Mouse (Mus musculus): ENCODE data around the gene Stard3.
A peak's percentile ranks its signal among the peaks of the same experiment; 100 is the strongest.

Stard3 gene

DNA sequence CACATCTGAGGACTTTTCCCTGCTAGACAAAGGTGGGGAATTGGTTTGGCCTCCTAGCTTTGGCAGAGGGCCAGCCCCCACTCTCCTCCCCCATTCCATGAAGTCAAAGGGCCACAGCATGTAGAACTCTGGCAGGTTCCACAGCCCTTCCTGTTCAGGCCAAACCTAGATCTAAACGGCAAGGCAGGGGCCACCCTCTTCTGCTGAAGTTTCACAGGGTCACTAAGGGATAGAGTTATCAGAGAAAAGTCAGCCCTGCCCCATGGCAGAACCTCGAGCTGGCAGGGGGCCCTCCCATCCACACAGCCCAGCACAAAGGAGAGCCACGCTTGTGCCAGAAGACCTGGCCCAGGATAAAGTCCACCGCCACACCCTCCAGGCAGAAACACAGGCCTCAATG is 36.9 kb downstream of the Stard3 start:
- no peak for DNase-seq (ENCODE audit: low spot score in 2 of 2)

DNA sequence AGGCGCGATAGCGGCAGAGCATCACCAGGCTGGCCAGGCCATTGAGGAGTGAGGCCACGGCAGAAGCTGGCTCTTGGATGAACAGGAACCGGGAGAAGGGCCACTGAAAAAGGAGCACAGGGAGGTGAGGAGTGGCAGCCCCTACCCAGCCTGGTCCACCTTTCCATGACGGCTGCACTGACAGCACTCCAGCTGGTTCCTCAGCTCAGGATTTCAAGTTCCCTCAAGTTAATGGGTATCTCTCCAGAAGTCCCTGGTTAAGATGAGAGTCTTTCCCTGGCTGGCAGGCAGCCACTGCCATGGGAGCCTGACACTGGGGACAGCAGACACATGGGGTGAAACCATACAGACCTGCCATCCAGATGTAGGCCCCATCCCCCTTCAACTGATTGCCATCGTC is 39.8 kb downstream of the Stard3 start:
- DNase-seq (ENCODE audit: low spot score in 2 of 2): no peak

DNA sequence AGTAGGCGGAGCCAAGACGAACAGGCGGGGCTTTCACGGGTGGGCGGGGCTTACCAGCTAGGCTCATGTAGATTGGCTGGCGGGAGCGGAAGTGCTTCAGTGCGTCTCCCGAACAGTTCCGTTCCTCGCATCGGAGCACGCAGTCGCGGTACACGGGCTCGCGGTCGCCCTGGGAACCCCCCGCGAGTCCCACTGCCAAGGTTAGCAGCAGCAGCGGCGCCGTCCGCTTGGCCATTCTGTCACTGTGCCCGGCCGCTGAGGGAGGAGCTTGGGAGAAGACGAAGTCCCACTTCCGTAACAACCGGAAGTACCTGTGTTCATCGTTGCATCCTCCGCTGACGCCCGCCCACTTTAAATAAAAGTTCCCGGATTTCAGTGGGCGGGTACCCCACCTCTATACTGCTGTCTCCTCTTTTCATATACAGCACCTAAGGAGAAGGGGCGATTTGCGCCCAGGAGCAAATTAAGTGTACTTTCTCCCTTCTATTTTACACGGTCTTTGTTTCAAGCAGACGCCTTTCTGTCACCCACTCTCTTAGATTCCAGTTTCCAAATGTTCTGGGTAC is 42.1 kb downstream of the Stard3 start, which contains the start of gene Pgap3:
TSS of gene Pgap3 (minus strand) at position 330 of the 566 bp plus-strand sequence.
- peak; percentile 74 to 87 for DNase-seq (ENCODE audit: low spot score in 2 of 2)

DNA sequence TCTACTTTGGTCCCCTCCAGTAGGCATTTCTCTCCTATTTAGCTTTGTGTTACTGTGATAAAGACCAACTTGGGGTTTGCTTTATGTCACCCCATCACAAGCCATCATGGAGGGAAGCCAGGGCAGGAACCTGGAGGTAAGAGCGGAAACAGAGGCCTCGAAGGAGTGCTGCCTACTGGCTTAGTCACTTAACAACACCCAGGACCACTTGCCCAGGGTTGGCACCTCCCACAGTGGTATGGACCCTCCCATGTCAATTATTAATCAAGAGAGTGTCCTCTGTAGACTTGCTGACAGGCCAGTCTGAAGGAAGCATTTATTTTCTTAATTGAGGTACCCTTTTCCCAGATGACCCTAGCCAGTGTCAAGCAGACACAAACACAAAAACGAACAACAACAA is 42.6 kb downstream of the Stard3 start:
- DNase-seq (ENCODE audit: low spot score in 2 of 2): no peak

DNA sequence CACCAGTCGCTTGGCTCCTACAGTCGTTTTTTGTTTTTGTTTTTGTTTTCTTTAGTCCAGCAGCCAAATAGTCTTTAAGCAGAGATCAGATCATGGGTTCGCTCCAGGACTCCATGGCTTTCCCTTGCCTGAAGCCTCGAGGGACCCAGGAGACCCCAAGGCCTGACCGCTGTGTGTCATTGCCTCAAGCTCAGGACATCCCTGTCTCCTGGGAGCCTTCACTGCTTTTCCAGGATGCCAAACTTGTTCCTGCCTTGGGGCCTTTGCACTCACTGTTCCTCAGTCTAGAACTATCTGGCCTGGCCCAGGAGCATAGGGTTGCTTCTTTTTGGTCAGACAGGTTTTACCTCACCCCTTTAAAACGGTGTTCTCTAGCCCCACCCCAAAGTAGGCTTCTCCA is 48.5 kb downstream of the Stard3 start:
- DNase-seq (ENCODE audit: low spot score in 2 of 2): no peak

DNA sequence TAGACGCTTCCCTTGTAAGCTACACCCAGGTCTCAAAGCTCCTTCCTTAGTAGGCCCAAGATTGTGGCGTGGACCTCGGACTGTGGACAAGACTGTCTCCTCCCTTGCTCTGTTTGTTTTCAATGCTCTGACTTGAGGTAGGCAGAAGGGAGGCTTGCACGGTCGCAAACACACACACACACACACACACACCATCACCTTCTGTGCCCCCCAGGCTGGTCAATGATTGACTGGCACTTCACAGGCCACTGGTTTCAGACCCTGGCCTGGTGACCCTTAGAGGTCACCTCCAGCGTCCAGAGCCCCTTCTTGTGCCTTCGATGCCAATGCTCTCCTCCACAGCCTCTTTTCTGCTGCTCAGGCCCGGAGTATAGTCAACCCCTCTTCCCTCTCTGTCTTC is 50.7 kb downstream of the Stard3 start:
- no peak for DNase-seq (ENCODE audit: low spot score in 2 of 2)

DNA sequence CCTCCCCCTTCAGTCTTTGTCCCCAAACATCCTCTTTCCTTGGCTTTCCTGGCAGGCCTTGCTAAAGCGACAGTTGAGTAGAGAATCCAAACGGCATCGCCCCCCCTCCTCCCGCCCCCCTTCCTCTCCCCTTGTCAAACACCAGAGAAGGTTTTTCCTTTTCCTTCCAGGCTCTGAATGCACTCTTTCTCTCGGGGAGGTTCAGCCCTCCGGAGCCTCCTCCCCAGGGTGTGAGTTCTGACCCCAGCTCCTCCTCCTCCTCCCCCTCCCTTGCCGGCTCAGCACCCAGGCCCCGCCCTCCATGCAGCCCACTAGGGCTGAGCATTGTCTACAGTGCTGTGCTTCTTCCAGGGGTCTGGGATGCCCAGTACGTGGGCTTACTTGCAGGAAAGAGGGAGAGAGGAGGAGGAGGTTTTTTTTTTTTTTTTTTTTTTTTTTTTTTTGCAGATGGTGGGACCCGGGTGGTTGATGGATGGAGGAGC is 51.2 kb downstream of the Stard3 start:
- DNase-seq (ENCODE audit: low spot score in 2 of 2): no peak

DNA sequence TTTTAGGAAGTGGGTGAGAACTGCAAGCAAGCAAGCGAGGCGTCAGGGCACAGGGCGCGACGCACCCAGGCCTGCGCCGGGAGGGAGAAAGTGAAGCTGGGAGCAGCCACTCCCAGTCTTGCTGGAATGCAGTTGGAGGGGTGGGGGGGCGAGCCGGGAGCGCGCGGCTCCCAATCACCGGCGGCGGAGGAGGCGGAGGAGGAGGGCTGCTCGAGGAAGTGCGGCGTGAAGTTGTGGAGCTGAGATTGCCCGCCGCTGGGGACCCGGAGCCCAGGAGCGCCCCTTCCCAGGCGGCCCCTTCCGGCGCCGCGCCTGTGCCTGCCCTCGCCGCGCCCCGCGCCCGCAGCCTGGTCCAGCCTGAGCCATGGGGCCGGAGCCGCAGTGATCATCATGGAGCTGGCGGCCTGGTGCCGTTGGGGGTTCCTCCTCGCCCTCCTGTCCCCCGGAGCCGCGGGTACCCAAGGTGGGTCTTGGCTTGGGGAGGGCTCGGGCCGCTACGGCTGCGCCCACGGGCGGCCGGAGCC is 54.2 kb downstream of the Stard3 start, which contains the start of gene Erbb2:
TSS of gene Erbb2 (plus strand) at position 198 of the 524 bp plus-strand sequence.
- peak in 1 of 2 experiments; percentile 22 for DNase-seq (ENCODE audit: low spot score in 2 of 2)

DNA sequence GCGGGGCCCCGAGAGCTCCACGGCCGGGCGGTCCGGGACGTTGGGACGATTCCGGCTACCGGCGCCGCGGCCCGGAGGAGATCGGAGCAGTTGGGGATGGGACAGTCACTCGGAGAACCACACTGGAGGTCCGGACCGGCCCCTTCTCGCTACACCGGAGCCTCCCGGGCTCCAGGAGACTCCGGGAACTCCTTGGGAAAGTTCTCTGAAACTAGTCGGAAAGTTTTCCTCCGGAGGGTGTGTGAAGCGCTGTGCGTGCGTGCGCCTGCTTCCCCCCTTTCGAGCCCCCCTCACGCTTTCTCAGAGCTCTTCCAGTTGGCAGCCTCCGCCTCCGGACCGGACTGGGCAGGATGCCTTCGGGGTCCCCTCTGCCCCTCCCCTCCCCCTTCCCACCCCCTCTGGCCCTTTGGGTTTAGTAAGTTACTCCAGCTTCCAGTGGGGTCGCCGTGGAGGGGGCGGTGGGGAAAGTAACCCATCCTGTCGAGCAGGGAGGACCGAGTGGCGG is 54.7 kb downstream of the Stard3 start:
- no peak for DNase-seq (ENCODE audit: low spot score in 2 of 2)

DNA sequence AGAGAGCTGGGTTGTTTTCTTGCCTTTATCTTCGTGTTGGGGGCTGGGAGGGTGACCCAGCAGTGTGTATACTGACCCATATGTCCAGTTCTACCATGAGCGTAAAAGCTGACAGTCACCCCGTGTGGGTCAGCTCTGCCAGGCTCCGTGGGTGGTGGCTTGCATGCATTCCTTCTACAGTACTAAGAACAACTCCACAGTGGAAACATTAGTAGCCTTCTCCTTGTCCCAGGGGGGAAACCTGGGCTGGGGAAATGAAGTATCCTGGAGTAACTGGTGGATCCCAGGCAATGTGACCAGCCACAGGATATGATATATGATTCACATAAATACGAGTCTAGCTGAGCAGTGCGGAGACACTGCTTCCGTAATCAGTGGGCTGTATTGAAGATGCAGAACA is 55.6 kb downstream of the Stard3 start:
- DNase-seq (ENCODE audit: low spot score in 2 of 2): no peak

DNA sequence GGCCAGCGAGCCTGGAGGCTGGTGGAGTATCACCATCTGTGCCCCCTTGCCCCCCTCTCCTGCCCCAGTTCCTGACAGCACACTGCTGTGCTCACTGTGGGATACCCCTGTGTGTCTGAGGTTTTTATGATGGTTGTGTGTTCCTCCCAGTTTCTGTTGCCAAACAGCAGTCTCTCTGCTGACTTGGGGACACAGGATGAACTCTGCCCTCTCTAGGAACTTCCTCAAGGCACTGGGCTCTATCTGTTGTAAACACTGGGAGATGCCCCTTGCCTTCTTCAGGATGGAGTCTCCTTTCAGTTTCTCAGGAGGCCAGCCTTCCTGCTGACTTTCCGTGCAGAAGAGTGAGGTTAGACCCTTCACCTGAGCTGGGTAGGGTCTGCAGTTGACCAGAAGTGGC is 56.0 kb downstream of the Stard3 start:
- DNase-seq (ENCODE audit: low spot score in 2 of 2): no peak

DNA sequence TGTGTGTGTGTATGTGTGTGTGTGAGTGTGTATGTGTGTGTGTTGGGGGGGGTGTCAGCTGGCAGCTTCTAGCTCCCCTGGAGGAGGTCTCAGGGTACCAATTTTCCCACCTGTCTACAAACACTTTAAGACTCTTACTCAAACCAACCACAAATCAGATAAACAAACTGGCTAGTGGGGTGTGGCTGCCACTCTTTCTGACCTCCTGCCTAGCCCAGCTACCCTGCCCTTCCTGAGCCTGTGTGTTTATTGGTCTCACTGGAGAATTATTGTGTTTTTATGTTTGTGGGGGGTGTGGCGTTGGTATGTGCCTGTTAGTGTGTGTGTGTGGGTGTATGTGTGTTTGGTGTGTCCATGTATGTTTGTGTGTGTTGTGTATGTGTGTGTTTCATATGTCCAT is 58.9 kb downstream of the Stard3 start:
- no peak for DNase-seq (ENCODE audit: low spot score in 2 of 2)

DNA sequence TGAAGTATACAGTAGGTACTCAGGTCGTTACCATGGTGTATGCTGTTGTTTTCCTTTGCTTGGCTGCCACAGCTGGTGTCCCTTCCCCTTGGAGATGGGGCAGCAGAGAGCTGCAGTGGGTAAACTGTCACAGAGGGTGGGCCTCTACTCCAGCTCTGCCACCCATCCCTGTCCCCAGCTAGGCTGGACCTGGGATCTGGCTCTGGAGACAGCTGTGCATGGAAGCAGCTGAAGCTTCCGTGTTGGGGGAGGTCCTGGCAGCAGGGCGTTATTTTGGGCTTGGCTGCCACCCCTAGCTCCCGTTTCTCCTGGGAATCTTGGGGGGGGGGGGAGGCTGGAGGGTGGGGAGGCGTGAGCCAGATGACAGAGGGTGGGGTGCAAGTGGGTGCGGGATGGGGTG is 60.1 kb downstream of the Stard3 start:
- DNase-seq (ENCODE audit: low spot score in 2 of 2): no peak

DNA sequence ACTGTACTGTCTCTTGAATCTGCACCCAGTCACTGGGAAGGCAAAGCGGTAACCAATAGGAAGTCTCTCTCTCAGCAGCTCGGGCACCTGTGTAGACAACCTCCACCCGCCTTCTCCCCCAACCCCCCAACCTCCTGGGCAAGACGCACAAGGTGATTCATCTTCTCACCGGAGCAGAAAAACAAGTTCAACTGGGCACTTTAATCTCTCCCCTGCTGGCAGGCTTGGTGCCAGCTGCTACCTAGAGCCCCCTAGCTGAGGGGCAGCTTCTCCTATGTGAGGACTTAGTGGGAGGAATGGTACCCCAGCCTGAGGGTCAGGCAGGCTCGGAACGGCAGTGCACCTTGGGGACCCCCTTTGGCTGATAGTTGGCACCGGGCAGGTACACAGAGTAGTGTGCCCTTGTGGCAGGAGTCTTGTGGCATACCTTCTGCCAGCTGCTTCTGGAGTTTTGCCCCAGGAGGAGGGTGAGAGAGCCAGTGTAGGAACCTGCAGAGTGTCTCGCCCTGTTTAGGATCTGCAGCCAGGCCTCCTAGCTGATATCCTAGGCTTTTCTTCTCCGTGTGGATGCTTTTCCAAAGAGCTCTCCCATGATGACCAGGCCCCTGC is 60.9 kb downstream of the Stard3 start:
- DNase-seq (ENCODE audit: low spot score in 2 of 2): no peak

DNA sequence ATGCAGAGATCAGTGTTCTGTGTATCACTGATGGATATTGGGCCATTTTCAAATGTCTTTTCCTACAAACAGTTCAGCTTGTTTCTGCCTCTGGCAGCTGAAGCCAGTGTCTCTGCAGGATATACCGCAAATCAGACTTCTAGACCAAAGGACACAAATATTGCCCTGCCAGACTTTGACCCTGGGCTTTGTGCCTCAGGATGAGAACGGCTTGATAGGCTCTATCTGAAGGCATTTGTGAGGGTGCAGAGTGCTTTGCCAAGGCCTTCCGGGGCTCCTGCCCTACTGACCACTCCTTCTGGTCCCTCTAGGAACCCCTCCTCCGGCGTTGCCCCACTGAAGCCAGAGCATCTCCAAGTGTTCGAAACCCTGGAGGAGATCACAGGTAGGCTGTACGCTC is 68.4 kb downstream of the Stard3 start:
- DNase-seq (ENCODE audit: low spot score in 2 of 2): no peak

DNA sequence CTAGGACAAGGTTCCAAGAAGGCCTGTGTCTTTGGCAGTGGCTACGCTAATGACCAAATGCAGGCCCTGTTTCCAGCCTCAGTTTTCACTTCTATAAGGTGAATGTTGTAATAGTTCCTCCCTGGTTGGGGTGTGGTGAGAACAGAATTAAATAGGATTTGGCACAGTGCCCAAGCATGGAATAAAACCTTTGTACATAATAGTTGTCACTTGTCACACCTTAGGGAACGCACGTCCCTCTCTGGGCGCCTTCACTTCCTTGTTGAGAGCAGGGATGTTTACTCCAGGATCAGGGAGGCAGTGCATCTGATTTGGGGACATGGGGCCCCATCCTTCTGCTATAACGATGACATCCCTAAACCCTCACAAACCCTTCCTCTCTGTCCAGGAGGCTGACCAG is 70.3 kb downstream of the Stard3 start:
- DNase-seq (ENCODE audit: low spot score in 2 of 2): no peak
